Mouse (Mus musculus) megakaryocyte-erythroid progenitor cell, adult 5-6 weeks (primary cell): ENCODE data around the gene Kif27. TPM values are rescaled to one million over a fixed set of nuclear protein-coding genes. Genes with fewer than 3 reads are reported as not detected.
"Not testable (repeated sequence)": the region's sequence is repeated elsewhere in the genome, so short reads cannot be mapped to it uniquely, and the experiment has no call there.

Experiments
- ATAC-seq: replicated peaks from 2 replicates; pipeline ENCODE4 v1.8.0; 2016; ENCODE audit warnings: mild to moderate bottlenecking, inconsistent platforms; ENCODE audit not compliant: severe bottlenecking, poor library complexity, low FRiP score, low TSS enrichment
- total RNA-seq, 2 experiments: library from RNA; stranded (forward) in 1 of 2; stranded (reverse) in 1 of 2; fragments of 200-1000, 215-1000 nt in 1 of 2; fragments of >200 nt in 1 of 2; fragmentation: Nextera tagmentation in 1 of 2; gene quantifications; 2 replicates each; pipeline ENCODE4 v1.2.3; 2014 to 2017

Gene Kif27
- total RNA-seq (2014; fragmentation: Nextera tagmentation) (not detected in 2 replicates), total RNA-seq (2017) (0.50 and 0.75 TPM in 2 replicates)

GRCm38 (mm10) chr13:58358629-58359303 lies at the start of gene Kif27:
TSS of gene Kif27 (minus strand) at chr13:58359122.
- peak; percentile 100 for ATAC-seq

DNA sequence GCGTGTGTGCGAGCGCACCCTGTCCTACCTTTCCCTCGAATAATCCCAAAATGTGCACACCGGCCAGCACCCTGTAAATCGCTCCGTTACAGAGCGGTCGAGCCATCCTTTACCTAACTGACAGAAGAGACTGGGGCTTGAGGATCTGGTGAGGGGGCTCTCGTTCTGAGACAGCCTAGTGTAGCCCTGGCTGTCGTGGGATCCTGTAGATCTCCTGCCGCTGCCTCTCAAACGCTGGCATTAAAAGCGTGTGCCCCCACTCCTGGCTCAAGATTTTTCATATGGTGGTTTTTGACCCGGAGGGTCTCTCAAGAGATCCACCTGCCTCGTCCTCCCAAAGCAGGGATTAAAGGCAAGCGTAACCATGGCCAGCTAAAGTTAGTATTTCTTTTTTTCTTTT lies 44.3 kb upstream of the Kif27 start, which contains the start of gene Hnrnpk:
Gene Hnrnpk, minus strand, starts transcription at position 101 of the 400 bp plus-strand sequence.
- not testable (repeated sequence) for ATAC-seq

DNA sequence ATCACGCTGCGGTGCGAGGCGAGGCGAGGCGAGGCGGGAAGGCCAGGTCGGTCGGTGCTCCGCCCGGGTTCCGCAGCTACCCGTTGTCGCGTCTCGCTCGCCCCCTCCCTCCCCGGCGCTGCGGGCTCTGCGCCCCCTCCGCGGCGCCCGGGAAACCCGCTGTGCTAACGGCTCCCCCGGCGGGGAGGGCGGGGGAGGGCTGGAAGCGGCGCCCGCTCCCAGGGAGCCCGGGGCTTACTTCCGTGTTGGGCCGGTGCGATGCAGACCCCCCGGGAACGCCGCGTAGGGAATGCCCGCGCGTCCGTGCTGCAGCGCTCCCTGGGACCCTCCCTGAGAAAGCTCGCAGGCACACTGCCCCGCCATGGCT lies 43.8 kb upstream of the Kif27 start:
- peak; percentile 6; the same call in 1 of the 2 replicates for ATAC-seq

- ATAC-seq: peak; percentile 91
Measured at GRCm38 (mm10) chr13:58402003-58402743, 43.3 kb upstream of the Kif27 start, which contains the start of gene Rmi1. TSS of gene Rmi1 (plus strand) at chr13:58402248.

DNA sequence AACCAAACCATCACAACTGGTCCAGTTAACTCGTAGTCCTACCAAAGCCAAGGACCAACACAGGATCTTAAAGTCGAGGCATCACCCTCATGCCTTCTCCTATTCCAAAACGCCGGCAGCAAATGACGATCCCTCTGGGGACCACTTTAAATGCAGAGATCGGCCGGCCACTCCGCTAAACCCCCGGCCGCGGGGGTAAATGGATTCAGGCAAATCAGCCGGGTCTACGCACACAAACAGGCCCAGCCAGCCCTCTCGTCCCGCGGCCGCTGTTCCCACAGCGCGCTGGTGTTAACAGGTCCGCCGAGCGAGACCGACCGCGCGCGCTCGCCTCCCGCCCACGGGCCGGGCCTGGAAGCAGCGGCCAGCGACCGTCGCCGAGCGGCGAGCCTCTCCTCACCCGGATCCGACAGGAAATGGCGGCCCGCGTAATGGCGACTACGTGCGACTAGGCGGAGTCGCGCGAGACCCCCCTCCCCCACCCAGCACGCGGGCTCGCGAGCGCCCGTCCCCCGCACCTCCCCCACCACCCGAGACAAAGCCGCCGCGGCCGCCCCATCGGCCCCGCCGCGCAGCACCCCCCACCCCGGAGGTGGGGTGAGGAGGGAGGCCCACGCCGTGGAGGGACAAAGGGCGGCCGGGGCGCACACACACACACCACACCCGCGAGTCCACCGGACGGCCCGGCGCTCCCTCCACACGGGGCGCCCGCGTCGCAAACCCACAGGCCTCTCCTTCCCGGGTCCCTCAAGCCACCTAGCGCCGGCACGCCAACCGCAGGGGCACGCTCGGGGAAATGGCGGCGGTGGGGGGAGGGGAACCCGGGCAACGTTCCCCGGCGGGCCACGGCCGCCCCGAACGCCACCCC lies 42.4 kb upstream of the Kif27 start:
- ATAC-seq: 0 out of 2 replicates have a peak, but pooled peaks have one; percentile 15

GRCm38 (mm10) chr13:58400576-58400975 lies 41.7 kb upstream of the Kif27 start:
- no peak for ATAC-seq

DNA sequence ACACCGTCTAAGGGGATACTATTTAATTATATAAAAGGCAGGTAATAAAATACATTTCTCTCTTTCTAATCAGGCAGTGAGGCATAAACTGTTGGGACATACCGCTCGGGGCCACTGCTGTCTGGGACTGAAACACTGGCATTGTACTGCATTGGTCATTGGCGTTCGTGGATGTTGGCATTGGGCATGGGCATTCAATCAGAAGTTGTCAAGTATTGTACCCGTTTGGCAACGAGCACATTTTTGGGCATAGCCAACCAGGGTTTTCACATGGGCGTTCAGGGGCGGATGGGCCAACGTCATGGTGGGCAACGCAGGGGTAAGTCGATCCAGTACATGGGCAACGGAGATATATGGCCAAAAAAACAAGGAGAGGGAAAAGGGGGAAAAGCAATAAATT lies 38.7 kb upstream of the Kif27 start:
- ATAC-seq: no peak

DNA sequence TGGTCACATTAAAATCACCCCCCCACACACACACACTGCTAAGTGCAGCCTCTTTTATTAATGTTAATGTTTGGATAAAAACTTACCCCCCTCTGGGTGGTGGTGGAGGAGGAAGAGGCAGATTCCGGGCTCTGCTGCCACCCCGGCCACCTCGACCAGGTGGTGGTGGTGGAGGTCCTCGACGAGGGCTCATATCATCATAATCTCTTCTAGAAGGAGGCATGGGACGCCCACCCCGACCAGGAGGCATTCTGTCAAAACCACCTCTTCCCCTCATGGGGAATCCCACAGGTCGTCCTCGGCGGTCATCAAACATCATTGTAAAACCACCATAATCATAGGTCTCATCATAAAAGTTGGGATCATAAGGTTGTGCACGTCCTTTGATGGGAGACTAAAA lies 35.5 kb upstream of the Kif27 start:
- not testable (repeated sequence) for ATAC-seq

- no peak for ATAC-seq
Measured at GRCm38 (mm10) chr13:58389324-58389951, 30.5 kb upstream of the Kif27 start.

GRCm38 (mm10) chr13:58388379-58388778 lies 29.5 kb upstream of the Kif27 start:
- ATAC-seq: no peak

DNA sequence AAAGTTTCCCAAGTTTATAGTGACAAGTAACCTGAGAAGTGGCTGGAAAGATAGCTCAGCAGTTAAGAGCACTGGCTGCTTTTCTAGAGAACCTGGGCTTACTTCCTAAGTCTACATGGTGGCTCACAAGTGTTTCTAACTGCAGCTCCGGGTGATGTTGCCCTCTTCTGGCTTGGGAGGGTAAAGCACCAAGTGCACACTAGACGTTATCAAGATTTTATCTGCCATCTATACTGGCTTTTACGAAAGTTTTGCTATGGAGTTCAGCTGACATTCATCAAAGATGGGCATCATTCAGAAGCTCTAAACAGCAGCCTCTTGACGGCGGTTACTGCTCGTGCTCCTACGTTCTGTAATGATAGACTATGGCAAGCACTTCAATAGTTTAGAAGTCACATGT lies 29.0 kb upstream of the Kif27 start:
- peak; percentile 56 for ATAC-seq

GRCm38 (mm10) chr13:58385547-58385920 lies 26.6 kb upstream of the Kif27 start:
- ATAC-seq: no peak

DNA sequence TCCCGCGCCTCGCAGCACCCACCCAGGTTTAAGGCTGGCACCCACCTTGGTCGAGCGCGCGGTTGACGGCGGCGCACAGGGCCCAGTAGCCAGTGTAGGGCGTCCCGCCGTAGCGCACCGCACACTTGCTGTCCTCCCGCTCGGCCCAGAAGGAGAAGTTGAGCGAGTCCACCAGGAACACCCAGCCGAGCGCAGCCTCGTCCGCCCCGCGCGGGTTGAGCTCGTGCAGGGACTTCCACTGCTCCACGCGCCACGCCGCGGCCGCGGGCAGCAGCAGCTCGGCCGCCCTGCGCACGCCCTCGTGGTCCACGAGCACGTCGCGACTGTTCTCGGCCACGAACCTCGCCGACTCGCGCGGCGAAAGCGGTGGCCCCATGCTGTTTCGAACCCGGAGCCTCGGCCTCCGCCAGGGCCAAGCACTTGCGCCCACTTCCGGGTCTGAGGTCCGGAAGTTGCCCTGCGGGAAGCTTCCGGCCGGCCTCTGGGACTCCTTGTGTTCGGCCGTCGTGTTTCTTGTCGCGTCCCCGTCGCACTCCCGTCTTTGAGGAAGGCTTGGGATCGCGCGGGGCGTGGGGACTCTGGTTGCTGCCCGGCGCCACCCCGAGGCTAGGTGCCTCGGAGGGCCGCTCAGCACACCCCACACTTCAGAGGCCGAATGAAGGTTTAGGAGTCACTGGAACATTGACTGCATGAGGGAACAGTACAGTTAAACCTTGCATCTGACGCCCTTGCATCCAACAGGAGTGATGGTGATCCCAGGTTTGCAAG lies 26.0 kb upstream of the Kif27 start, which contains the start of gene 2210016F16Rik:
Gene 2210016F16Rik, minus strand, starts transcription at position 447 of the 768 bp plus-strand sequence.
- ATAC-seq: peak; percentile 59

DNA sequence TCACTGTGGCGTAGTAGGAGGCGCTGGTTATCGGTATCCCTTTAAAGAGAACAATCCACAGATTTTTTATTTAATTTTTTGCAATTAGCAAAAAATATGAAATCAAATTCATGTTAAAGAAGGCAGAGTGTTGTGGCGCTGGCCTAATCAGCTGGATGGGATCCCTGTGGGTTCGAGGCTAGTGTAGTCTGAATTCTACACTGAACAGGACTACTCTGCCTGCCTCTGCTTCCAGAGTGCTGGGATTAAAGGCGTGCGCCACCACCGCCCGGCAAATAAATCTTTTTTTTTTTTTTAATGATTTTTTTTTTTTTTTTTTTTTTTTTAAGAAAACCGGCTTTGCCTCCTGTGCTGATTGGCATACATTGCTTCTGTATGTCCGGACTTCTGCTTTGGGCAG lies 25.4 kb upstream of the Kif27 start:
- no peak for ATAC-seq

- ATAC-seq: no peak
Measured at GRCm38 (mm10) chr13:58373153-58373470, 14.2 kb upstream of the Kif27 start.

DNA sequence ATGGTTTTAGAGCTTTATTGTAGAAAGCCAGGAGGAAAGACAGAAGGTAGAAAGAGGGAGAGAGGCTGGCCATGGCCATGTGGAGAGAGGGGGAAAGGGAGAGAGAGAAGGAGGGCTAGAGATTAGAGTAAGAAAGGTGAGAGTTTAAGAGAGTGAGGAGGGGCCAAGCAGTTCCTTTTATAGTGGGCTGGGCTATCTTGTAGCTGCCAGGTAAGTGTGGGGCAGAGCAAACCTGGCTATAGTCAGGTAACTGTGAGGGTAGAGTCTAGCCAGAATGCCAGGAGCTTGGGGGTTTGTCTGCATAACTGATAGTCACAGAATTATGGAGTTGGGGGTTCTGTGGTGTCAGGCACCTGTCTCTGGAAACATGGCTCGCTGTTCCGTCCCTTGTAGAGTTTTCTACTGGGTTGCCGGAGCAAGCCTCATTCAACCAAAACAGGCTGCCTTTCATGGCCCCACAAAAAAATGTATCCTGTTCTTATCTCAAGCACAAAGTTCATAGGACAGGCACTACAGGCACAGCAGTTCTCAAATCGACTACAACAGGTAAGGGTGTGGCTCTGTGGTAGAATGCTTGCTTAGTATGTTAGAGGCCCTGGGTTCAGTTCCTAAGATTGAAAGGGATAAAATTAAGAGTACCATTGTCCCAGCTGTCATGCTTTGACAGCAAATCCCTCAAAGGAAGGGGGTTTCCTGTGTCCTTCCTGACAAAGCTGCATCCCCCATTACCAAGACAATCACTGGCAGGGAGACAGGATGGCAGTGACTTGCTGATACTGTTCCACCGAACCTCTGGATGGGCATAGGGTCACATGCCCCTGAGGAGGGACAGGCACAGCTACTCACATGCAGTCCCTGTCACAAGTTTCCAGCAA lies 13.6 kb upstream of the Kif27 start:
- no peak for ATAC-seq

DNA sequence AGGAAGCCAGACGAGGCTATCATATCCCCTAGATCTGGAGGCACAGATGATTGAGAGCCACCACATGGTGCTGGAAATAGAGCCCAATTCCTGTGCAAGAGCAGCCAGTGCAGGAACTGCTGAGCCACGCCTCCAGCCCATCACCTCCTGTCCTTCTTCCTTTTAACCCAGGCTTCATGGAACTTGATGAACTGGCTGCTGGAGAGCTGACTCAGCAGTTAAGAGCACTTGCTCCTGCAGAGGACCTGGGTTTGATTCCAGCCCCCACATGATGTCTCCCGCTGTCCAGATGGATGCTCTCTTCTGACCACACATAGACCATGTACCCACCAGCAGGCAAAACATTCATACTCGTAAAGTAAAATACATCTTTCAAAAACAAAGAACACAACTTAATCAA lies 9.9 kb upstream of the Kif27 start:
- ATAC-seq: no peak

DNA sequence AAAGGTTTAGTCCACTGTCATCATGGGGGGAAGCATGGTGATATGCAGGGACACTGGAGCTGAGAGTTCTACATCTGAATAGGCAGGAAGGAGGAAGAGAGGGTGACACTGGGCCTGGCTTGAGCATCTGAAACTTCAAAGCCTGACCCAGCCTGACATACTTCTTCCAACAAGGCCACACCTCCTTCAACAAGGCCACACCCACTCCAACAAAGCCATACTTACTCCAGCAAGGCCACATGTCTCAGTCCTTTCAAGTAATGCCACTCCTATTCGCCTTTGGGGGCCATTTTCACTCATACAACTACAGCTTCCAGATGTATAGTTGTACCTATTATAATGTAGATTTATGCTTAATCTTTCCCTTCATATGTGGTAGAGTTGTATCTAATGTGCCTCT lies 8.7 kb upstream of the Kif27 start:
- no peak for ATAC-seq
